Mouse (Mus musculus) testis, adult 2 months (tissue): ENCODE results near the gene Tap2. TPM values are rescaled to one million over a fixed set of nuclear protein-coding genes. Genes with fewer than 3 reads are reported as not detected.

ENCODE experiments used
- H3K27ac ChIP-seq: fragments of 200-500 bp; 2 replicates; pipeline ENCODE4 v1.5.1; 2012; ENCODE audit warnings: low read depth, low read length; ENCODE audit not compliant: control insufficient read depth, insufficient read depth
- H3K27me3 ChIP-seq: fragments of 200-500 bp; 2 replicates; pipeline ENCODE4 v1.6.1; 2012; ENCODE audit warnings: mild to moderate bottlenecking, low read length, moderate library complexity; ENCODE audit not compliant: control insufficient read depth, insufficient read depth
- H3K36me3 ChIP-seq: fragments of 200-500 bp; 2 replicates; pipeline ENCODE4 v1.6.1; 2012; ENCODE audit warnings: mild to moderate bottlenecking, low read length; ENCODE audit not compliant: control insufficient read depth, insufficient read depth
- H3K4me1 ChIP-seq: fragments of 200-500 bp; 2 replicates; pipeline ENCODE4 v1.6.1; 2012; ENCODE audit warnings: low read length; ENCODE audit not compliant: control insufficient read depth, insufficient read depth
- H3K4me3 ChIP-seq: fragments of 200-500 bp; 2 replicates; pipeline ENCODE4 v1.5.1; 2012; ENCODE audit warnings: low read depth, mild to moderate bottlenecking, low read length, moderate library complexity, mixed read lengths; ENCODE audit not compliant: control insufficient read depth
- CTCF ChIP-seq: fragments of 200-500 bp; IDR thresholded peaks from 2 replicates; pipeline ENCODE4 v1.5.1; 2012; ENCODE audit warnings: low read depth, mild to moderate bottlenecking, inconsistent platforms, low read length, moderate library complexity; ENCODE audit not compliant: control insufficient read depth, insufficient read depth, insufficient replicate concordance
- POLR2A ChIP-seq: fragments of 200-500 bp; IDR thresholded peaks from 2 replicates; pipeline ENCODE4 v1.6.1; 2012; ENCODE audit warnings: low read depth, mild to moderate bottlenecking, inconsistent platforms, low read length, moderate library complexity; ENCODE audit not compliant: control insufficient read depth
- polyA plus RNA-seq: library from polyadenylated mRNA; depleted of rRNA; stranded (reverse); fragments of >200 nt; gene quantifications from 2 replicates; pipeline ENCODE4 v1.2.3, GENCODE M21; 2012

Tap2 gene
- polyA plus RNA-seq, 1 experiment, result 1.3 TPM

GRCm38 (mm10) chr17:34196491-34196890 lies 6.8 kb upstream of the Tap2 start:
- Histone ChIP-seq H3K4me3 (no peak overlapping the region), H3K27ac (no peak overlapping the region), H3K36me3 (no peaks in the 10 kb centered on the region), H3K27me3 (peaks cover 2% of the 10 kb centered on the region; the same call in 1 of the 2 replicates), H3K4me1 (peaks cover 14% of the 10 kb centered on the region)
- no peak for TF ChIP-seq POLR2A
- TF ChIP-seq CTCF, result no peak

- no peaks in the 10 kb centered on the region for H3K36me3 ChIP-seq
- H3K4me3 ChIP-seq, result peak within 1 kb of the TSS; percentile 67
- peaks cover 14% of the 10 kb centered on the region for H3K4me1 ChIP-seq
- no peak within 1 kb of the TSS for H3K27ac ChIP-seq
- TF ChIP-seq POLR2A (no peak), CTCF (no peak)
- H3K27me3 ChIP-seq, result peaks cover 2% of the 10 kb centered on the region; the same call in 1 of the 2 replicates
Observed at GRCm38 (mm10) chr17:34196941-34197894, 6.1 kb upstream of the Tap2 start, which contains the start of gene Psmb8. Gene Psmb8 (plus strand): TSS chr17:34197721.

- TF ChIP-seq POLR2A (no peak), CTCF (no peak)
- Histone ChIP-seq H3K27ac (no peak overlapping the region), H3K4me3 (peak overlapping the region; percentile 67), H3K36me3 (no peaks in the 10 kb centered on the region), H3K27me3 (peaks cover 2% of the 10 kb centered on the region; the same call in 1 of the 2 replicates), H3K4me1 (peaks cover 11% of the 10 kb centered on the region)
Observed at GRCm38 (mm10) chr17:34197904-34198520, 5.3 kb upstream of the Tap2 start.

GRCm38 (mm10) chr17:34198521-34198912 lies 4.8 kb upstream of the Tap2 start:
- H3K36me3 ChIP-seq, result no peaks in the 10 kb centered on the region
- H3K27me3 ChIP-seq, result peaks cover 2% of the 10 kb centered on the region; the same call in 1 of the 2 replicates
- TF ChIP-seq CTCF (no peak), POLR2A (no peak)
- no peak overlapping the region for H3K27ac ChIP-seq
- H3K4me3 ChIP-seq, result peak overlapping the region; percentile 67
- H3K4me1 ChIP-seq, result peaks cover 11% of the 10 kb centered on the region

GRCm38 (mm10) chr17:34199050-34199619 lies 4.2 kb upstream of the Tap2 start:
- TF ChIP-seq CTCF (no peak), POLR2A (no peak)
- Histone ChIP-seq H3K36me3 (no peaks in the 10 kb centered on the region), H3K27ac (no peak overlapping the region), H3K4me3 (no peak overlapping the region), H3K4me1 (peaks cover 11% of the 10 kb centered on the region), H3K27me3 (peaks cover 2% of the 10 kb centered on the region; the same call in 1 of the 2 replicates)

GRCm38 (mm10) chr17:34200047-34200446 lies 3.3 kb upstream of the Tap2 start:
- no peaks in the 10 kb centered on the region for H3K36me3 ChIP-seq
- TF ChIP-seq POLR2A (no peak), CTCF (no peak)
- peaks cover 11% of the 10 kb centered on the region for H3K4me1 ChIP-seq
- H3K27ac ChIP-seq, result no peak overlapping the region
- H3K4me3 ChIP-seq, result no peak overlapping the region
- H3K27me3 ChIP-seq, result peaks cover 2% of the 10 kb centered on the region; the same call in 1 of the 2 replicates

GRCm38 (mm10) chr17:34200772-34201505 lies 2.4 kb upstream of the Tap2 start:
- TF ChIP-seq CTCF, result no peak
- no peak for TF ChIP-seq POLR2A
- no peak overlapping the region for H3K4me3 ChIP-seq
- H3K4me1 ChIP-seq, result peaks cover 11% of the 10 kb centered on the region
- no peaks in the 10 kb centered on the region for H3K36me3 ChIP-seq
- H3K27me3 ChIP-seq, result peaks cover 2% of the 10 kb centered on the region; the same call in 1 of the 2 replicates
- H3K27ac ChIP-seq, result no peak overlapping the region
